Mouse (Mus musculus): ENCODE results near the gene Upf3a.
"Not testable (repeated sequence)": the region's sequence is repeated elsewhere in the genome, so short reads cannot be mapped to it uniquely, and the experiment has no call there.

The Upf3a gene

DNA sequence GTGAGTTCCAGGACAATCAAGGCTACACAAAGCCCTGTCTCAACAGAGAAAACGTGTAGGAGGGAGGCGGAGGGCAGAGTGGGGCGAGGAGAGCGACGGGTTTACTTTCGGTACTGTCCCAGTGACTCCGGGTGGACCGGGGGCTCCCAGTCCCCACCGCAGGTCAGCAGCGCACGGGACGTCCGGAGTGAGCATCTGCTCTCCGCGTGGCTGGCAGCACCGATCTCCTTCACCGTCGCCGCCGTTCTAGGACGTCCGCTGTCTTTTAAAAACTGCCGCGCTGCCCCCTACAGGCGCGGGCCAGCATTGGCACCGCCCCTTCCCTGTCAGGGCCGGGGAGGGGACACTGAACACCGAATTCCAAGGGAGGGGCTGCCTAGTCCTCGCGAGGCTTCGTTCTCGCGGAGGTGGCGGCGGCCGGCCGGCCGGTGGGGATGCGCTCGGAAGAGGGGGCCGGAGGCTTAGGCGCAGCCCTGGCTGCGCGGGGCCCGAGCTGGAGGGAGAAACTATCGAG, at the start of gene Upf3a:
Upf3a (plus strand) TSS at position 366 of the 514 bp plus-strand sequence.
- peak; percentile 99 for DNase-seq (ENCODE audit: low read depth, low spot score)

GRCm38 (mm10) chr8:13740323-13740770, 45.1 kb upstream of the Upf3a start:
- DNase-seq (ENCODE audit: low read depth, low spot score): no peak

DNA sequence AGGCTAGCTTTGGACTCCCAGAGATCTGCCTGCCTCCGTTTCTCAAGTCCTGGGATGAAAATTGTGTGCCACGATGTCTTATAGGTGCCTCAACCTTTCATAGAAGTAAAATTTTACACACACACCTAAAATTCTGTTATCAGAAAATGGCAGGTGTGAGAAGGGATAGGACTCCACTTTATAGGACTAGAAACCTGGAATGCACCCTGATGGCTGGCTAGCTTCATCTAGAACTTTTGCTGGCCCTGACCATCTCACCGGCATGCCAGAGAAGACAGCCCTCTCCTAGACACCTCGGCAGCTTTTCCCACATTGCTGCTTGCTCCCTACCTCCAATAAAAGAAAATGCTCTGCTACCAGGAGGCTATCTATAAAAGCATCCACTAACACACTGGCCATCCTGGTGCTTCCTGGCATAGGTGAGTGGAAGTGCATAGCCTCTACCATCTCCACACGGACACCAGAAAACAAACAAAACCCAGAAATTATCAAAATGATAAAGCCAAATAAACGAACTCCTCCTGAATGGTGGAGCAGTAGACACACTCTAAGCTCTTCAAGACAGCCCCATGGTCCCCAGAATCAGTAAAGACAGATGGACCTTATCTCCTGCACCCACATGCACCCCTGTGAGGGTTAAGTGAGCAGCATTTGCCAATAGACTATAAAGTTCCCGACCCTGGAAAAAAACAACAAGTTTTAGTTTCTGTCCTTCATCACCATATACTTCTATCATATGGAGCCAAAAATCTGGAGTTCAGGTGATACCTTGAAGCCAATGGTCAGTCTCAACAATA, 44.4 kb upstream of the Upf3a start:
- DNase-seq (ENCODE audit: low read depth, low spot score): no peak

DNA sequence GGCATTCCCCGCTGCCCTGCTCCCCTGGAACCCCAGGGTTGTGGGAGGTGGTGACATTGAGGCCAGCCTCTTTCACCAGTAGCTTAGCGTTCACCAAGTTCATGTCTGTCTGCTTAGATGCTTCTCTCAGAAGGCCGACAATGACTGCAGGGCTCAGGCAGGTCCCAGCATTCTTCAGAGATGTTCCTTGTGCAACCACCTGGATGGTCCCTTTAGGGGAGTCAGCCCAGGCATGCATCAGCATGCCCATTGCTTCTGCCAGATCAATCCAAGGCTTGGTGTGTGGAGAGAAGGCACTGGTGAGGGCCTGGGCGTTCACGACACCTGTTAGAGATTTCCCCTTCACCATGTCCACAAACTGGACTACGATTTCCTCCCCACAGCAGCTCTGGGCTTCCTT, 39.2 kb upstream of the Upf3a start:
- DNase-seq (ENCODE audit: low read depth, low spot score): not testable (repeated sequence)

DNA sequence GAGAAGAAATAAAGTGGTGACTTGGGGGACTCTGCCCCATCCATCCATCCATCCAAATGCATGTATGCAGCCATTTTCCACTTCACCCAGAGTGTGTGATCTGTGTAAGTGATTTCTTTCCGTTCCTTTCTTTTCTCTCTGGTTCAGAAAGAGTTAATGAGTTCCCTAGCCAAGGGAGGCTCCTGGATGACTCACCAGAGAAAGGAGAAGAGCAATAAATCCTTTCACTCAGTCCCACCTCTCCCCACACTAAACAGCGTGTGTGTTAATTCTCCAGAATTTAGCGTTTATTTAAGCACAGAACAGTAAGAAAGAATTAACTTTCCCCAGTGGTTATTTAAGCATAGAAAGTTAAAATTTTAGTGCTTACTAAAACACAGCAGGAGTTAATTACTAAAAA, 37.8 kb upstream of the Upf3a start:
- no peak for DNase-seq (ENCODE audit: low read depth, low spot score)

DNA sequence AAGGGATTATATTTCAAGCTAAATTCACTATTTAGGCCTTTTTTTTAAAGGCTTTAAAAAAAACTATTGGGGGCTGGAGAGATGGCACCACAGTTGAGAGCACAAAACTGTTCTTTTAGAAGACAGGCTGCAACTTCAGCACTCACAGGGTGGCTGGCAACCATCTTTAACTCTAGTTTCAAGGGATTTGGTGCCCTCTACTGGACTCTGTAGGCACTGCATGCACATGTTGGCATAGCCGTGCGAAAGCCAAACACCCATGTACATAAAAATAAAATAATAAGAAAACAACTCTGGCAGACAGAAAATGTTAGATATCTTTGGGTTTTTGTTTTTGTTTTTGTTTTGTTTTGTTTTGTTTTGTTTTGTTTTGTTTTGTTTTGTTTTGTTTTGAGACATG, 31.7 kb upstream of the Upf3a start:
- DNase-seq (ENCODE audit: low read depth, low spot score): peak; percentile 77

DNA sequence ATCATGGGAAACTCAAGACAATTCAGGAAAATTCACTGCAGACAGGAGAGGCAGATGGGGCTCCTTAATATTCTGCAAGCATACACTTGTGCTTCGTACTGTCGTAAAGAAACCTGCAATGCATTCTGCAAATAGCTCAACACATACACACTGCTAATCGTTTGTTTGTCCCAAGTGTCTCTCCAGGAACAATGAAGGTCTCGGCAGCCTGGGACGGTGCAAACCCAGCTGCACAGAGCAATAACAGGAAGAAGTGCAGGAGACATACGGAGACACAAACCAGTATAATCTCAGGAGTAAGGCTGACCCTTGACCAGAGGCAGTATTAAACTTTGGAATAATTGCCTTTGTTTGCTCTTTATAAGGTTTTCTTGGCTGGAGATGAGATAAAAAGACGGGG, 28.9 kb upstream of the Upf3a start:
- DNase-seq (ENCODE audit: low read depth, low spot score): no peak

GRCm38 (mm10) chr8:13756982-13757804, 28.2 kb upstream of the Upf3a start, which contains the start of gene Cdc16:
Gene Cdc16 (plus strand): TSS chr8:13757676.
- peak; percentile 93 for DNase-seq (ENCODE audit: low read depth, low spot score)

DNA sequence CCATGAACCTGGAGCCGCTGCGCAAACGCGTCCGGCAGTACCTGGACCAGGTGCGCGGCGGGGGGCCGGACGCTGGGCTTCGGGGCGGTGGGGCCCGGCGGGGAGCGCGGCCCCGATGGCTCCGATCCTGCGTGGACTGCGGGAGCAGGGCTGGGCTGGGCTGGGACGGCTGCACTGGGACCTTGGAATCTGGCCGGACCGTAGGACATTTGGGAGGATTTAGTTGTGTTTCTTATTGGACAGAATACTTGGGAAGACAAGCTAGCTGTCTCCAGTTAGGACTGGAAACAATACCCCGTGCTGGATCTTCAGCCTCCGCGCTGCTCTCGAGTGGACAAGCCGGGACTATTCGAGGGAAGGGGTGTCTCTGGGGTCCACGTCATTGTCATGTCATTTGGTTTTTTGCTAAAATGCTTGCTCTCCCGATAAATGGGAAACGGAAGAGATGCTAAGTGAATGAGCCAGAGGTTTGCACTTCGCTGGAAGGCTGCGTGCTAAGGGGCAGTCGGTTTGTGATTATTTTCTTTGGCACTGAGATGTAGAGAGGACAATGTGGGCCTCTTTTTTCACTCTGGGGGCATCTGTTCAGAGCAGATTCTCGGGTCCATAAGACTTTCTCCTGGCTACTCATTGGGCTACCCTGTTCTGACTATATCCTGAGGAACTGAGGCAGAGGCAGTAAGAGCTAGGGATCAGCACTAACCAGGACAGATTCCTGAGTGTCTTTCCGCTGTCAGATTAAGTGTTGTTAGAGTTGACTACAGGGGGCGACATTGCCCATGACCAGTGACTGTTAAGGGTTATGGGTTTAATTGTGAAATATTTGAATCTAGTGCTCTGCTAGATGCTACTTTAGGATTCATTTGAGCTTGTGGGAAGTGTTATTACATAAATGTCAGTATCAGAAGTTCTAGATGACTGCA, 27.3 kb upstream of the Upf3a start:
- DNase-seq (ENCODE audit: low read depth, low spot score): peak; percentile 78

- DNase-seq (ENCODE audit: low read depth, low spot score): no peak
Observed at GRCm38 (mm10) chr8:13769206-13769605, 16.2 kb upstream of the Upf3a start.

GRCm38 (mm10) chr8:13780536-13780935, 4.9 kb upstream of the Upf3a start:
- no peak for DNase-seq (ENCODE audit: low read depth, low spot score)

DNA sequence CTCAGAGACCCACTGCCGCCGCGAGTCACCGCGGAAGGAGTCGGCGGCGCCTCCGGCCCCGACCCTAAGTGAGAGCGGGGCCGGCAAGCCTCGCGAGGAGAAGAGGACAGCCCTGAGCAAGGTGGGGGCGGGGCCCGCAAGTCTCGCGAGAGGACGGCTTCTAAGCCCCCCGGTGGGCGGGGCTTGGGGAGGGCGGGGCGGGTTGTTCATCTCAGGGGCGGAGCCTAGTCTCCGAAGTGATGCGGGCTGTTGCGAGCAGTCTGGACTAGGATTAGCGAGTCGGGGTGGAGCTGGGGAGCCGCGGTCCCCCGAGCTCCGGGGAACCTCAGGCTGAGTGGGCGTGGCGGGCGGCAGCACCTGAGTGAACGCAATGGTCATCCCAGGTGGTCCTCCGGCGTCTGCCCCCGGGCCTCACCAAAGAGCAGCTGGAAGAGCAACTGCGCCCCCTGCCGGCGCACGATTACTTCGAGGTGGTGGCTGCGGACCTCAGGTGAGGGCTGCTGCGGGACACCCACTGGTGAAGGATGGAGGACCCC, 417 bp downstream of the Upf3a start:
- peak; percentile 99 for DNase-seq (ENCODE audit: low read depth, low spot score)

DNA sequence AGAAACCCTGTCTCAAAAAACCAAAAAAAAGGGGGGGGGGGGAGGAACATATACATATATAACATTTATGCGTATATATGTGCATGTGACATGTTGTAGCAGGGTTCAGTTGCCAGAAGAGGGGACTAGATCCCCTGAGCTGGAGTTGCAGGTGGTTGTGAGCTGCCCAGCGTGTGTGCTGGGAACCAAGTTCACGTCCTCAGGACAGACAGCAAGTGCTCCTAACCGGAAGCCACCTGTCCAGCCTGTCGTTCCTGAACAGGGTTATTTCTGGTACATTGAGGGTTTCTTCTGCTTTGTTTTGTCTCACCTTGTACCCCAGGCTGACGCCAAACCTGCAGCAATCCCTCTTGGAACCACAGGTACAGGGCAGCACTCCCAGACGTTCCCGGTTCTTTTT, 4.2 kb downstream of the Upf3a start:
- DNase-seq (ENCODE audit: low read depth, low spot score): no peak

- no peak for DNase-seq (ENCODE audit: low read depth, low spot score)
Observed at GRCm38 (mm10) chr8:13793097-13793745, 7.8 kb downstream of the Upf3a start.

DNA sequence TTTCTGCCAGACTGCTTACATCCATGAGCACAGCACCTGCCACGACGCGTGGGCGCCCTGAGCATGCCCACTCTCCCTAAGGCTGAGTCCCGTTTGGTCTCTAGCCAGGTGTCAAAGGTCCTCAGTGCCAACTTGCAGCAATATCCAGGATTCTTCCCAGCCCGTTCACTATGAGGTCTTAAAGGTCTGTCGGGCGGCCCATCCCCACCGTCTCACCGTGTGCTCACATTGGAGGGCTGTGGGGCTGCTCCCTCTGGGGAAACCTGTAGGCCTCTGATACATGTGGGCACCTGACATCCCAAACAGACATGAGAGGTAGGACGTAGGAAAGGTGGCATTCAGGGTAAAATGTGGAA, 8.3 kb downstream of the Upf3a start:
- no peak for DNase-seq (ENCODE audit: low read depth, low spot score)

DNA sequence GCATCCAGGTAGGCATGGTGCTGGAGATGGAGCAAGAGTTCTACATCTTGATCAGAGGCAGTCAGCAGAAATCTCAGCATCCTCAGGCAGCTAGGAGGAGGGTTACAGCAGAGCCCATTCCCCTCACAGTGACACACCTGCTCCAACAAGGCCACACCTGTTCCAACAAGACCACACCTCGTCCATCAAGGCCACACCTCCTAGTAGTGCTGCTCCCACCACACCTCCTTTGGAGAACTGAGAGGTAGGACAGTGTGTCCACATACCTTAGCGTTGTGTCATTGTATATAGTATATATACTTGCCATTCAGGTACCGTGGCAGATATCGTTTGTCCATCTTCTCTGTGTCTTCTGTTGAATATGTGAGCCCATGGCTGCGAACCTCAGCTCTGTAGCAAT, 12.3 kb downstream of the Upf3a start:
- no peak for DNase-seq (ENCODE audit: low read depth, low spot score)

GRCm38 (mm10) chr8:13799566-13799965, 14.2 kb downstream of the Upf3a start:
- DNase-seq (ENCODE audit: low read depth, low spot score): no peak

DNA sequence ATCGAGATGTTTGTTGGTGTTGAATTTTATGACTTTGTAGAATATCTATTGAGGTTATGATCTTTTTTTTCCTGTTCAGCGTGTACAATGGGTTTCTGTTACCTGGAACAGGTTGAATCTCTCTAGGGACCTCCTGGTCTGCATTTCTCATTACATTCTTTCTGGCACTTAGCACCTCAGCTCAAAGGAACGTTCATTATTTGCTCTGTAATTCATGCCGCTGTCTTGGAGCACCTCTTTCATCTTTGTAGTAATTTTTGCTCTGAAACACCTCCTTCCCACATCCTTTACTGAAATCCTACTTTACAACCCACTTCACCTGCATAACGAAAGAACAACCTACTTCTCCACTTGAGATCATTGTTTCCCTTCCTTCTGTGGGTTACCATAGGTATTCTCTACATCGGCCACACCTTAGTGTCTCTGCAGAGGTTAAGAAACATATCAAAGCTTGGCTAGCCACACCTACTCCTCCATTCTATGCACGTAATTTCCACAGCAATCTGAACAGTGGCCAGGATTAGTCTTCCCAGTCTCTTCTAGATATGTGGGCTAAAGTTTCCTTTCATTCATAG, 43.3 kb downstream of the Upf3a start:
- no peak for DNase-seq (ENCODE audit: low read depth, low spot score)

DNA sequence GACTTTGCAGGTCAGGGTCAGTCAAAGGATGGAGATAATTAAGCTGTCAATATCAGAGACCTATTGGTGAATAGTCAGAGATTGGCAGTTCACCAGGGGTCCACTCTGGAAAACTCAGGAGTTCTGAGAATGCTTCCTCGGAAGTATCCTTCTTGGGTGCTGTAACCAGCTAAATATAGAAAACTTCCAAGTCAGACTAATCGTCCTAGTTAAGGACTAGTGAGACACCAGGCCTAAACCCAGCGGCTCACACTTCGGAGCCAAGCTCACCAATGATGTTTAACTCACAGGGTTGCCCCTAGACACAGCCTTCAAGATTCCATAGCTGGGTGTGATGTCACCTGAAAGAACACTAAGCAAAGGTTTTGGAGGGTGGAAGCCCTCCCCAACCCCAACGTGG, 52.9 kb downstream of the Upf3a start, which contains the start of gene AF366264:
AF366264 (minus strand) TSS at position 101 of the 400 bp plus-strand sequence.
- not testable (repeated sequence) for DNase-seq (ENCODE audit: low read depth, low spot score)

DNA sequence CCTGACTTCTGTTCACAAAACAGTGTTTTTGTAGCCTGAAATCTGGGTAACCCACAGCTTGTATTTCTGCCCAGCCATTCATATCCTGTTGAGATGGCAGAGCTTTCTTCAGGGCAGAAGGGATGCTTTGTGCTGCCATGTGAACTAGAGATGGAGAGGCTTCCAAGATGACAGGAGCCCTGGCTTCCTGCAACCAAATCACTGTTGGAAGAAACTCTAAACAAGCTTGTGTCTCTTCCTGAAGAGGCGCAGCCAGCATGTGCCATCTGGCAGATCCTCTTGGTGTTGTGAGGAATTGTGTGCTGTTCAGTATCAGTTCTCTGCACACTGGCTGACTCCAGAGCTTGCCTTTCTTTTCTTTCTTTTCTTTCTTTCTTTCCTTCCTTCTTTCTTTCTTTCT, 57.9 kb downstream of the Upf3a start:
- DNase-seq (ENCODE audit: low read depth, low spot score): not testable (repeated sequence)
